Mouse (Mus musculus): ENCODE data around the gene Cypt14. TPM values are rescaled to one million over a fixed set of nuclear protein-coding genes. Genes with fewer than 3 reads are reported as not detected.

Cypt14 gene
- polyA plus RNA-seq (2012; rRNA removed), result not detected in 2 replicates

DNA sequence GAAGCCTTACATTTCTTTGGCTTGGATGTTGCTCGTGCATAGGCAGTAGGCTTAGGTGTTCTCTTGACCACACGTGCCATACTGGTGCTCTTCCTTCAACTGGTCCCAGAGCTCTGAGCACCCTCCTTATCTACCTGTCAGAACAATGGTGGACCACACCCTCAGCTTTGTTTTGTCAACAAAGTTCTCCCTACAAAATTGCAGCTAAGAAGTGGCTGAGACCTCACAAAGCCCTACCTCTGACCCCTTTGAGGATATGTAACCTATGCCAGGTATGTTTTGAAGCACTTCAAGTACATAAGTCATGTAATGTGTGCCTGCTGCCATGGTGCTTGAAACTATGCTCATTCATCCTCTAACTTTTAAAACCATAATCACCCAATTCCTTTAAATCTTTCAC, at the start of gene Cypt14:
Gene Cypt14 (minus strand): TSS at position 101 of the 400 bp plus-strand sequence.

